Mouse (Mus musculus): ENCODE data around the gene Slc35b1.

DNA sequence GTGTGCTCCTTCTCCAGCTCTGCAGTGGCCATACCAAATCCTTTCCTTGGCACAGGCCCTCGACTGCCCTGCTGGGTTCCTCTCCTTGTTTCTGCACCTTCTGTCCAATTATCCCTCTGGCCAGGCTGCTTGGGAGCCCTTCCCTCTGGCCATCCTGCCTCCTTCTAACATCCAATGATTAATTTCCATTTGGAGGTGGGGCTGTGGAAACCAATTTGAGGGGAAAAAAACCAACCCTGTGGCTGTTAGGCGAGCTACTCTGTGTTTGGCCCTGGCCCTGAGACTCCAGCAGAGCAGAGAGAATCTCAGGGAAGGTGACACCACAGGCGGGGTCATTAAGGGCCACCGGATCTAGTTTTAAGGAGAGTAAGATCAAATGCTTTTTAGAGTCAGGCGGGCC, 17.7 kb downstream of the Slc35b1 start:
- TF ChIP-seq CTCF (IDR thresholded peaks at IDR 0.05; ENCODE audit: low read depth) (no peak), EP300 (IDR thresholded peaks at IDR 0.05; ENCODE audit: low read depth) (no peak)
